18 mouse cellular contexts compared by ENCODE assay signal in genomic region chr3:129562411-129562810, GRCm38 (mm10). TPM values are rescaled to one million over a fixed set of nuclear protein-coding genes. Genes with fewer than 3 reads are reported as not detected.
DNase-seq lines count a peak whose midpoint lies in the region; ATAC-seq lines count a peak whose summit lies in the region.
"Had no signal": no experiment of that assay in that cellular context is flagged by ENCODE, and none has a peak within 500 bp of the region (broad histone marks: within the 10 kb centered on the region; RNA-seq: fewer than 3 reads in every experiment).

No protein-coding gene starts in this region.

- DNase-seq in CD4-positive, CD25-positive, alpha-beta regulatory T cell, adult 2 months (ENCODE audit: low read depth, low spot score): peak; percentile 36
- DNase-seq in T-cell, adult 2 months (ENCODE audit: low spot score): peak; percentile 33
- DNase-seq in layer of hippocampus, adult 18-20 months (ENCODE audit: low spot score in 2 of 2): no peak
- no peak for DNase-seq in right cerebral cortex, postnatal 10 days (ENCODE audit: low spot score in 2 of 2)
- no peak for DNase-seq in left cerebral cortex, adult 9 months (ENCODE audit: low spot score in 2 of 2)
- DNase-seq: adrenal gland, postnatal 10 days; cerebellum, adult 11 months; cerebellum, adult 2 months; cerebellum, adult 9-11 months; cerebellum, postnatal 25 days; forebrain, postnatal 0 days; gastrocnemius, adult 2 months; gastrocnemius, postnatal 14 days; heart, adult 11 months; heart, postnatal 36 days had no signal

- peak; percentile 48 for ATAC-seq in inflammation-experienced regulatory T-cells, adult 6 months
- ATAC-seq: forebrain, embryonic 14.5 days; forebrain, postnatal 0 days; hindbrain, embryonic 16.5 days had no signal

RNA-seq across cellular contexts. Expression of gene Elovl6, which starts 30.3 kb away (rescaled TPM):
- 10 to 100 TPM in 2 of 3 experiments, 1 to 10 TPM in 1; 9.0 to 16.4 (median 11.1) TPM for polyA plus RNA-seq in inflammation-experienced regulatory T-cells, adult 6 months (2017; shearing (Covaris generic))
- total RNA-seq in layer of hippocampus, adult 18-20 months (2021): 10 to 100 TPM; 28.6 to 31.9 TPM

Comparison
In these comparisons a context has a peak if more than half of its experiments do, and no peak if none do; other contexts are left out.
1. DNase-seq: peak in CD4-positive, CD25-positive, alpha-beta regulatory T cell, adult 2 months (single experiment) and T-cell, adult 2 months (single experiment); none in layer of hippocampus, adult 18-20 months (0 of 2), right cerebral cortex, postnatal 10 days (0 of 2) and left cerebral cortex, adult 9 months (0 of 2).